Mouse (Mus musculus) G1E-ER4 (cell line): ENCODE data around the gene Emc4. TPM values are rescaled to one million over a fixed set of nuclear protein-coding genes. Genes with fewer than 3 reads are reported as not detected.

Experiments used
- GATA1 ChIP-seq: IDR thresholded peaks from one replicate; pipeline ENCODE4 v1.8.0; 2012; ENCODE audit warnings: low read length, inconsistent platforms
- polyA plus RNA-seq: library from polyadenylated mRNA; stranded (reverse); fragments of >175 nt; gene quantifications from 2 replicates; pipeline ENCODE4 v1.2.3, GENCODE M21; 2012

Emc4 gene
- polyA plus RNA-seq, 1 experiment: 59.3 TPM

GRCm38 (mm10) chr2:112359611-112360010 lies 8.2 kb downstream of the Emc4 start:
- no peak for TF ChIP-seq GATA1

DNA sequence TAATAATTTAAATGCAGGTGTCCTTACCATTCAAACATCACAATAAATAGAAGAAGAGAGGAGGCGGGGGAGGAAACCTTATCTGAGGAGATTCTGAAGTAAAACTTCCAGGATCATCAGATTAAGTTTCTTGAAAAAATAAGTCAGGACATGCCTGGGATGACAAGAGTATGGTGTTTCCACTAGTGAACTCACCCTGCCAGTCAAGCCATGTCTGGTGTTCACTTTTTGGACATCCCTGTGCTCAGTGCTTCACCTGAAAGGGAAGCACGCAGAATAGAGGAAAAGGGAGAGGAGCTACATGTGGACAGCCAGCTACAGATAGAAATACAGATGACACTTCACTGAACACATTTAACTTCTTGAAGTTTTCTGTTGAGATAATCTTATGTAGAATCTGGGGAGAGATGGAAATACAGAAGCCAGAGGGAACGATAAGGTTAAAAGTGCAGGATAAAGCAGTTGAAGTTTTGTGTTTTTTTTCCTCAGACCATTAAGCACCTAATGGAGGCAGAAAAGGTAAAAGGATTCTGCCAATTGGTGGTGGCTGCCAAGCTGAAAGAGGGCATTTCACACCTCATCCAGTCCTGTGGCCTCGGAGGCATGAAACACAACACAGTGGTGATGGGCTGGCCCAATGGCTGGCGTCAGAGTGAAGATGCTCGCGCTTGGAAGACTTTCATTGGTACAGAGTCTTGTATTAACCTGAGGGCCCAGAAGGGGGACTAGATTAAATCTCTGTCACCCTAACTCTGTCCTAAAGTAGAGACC lies 14.0 kb downstream of the Emc4 start:
- TF ChIP-seq GATA1: no peak

DNA sequence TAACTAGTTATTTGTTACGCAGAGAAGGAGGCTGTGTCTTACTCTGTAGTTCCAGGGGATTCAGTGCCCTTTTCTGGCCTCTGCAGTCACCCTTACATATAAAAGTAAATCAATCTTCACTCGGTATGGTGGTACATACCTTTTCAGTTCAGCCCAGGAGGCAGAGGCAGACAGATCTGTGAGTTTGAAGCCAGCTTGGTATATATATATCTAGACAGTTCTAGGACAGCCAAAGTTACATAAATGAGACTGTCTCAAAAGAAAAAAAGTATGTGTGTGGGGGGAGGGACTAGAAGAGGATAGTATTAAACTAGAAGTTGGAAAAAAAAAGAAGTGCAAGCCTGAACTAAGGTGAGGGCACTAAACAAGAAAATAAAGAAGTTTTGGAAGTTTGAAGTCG lies 19.6 kb downstream of the Emc4 start:
- no peak for TF ChIP-seq GATA1

GRCm38 (mm10) chr2:112341117-112341516 lies 26.7 kb downstream of the Emc4 start:
- no peak for TF ChIP-seq GATA1

DNA sequence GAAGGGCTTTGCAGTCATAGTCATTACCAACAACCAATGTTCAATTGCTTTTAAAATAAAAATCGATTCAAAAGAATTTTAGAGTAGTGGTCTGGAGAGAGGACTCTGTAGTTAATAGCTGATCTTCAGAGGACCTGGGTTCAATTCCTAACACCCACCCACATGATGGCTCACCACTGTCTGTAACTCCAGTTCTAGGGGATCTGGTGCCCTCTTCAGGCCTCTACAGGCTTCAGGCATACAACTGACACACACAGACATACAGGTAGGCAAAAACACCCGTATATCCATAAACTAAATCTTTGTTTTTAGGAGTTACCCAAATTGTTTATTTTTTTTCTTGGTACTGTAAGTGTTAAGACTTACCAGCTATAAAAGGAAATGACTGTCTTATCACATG lies 28.1 kb downstream of the Emc4 start:
- TF ChIP-seq GATA1: no peak

DNA sequence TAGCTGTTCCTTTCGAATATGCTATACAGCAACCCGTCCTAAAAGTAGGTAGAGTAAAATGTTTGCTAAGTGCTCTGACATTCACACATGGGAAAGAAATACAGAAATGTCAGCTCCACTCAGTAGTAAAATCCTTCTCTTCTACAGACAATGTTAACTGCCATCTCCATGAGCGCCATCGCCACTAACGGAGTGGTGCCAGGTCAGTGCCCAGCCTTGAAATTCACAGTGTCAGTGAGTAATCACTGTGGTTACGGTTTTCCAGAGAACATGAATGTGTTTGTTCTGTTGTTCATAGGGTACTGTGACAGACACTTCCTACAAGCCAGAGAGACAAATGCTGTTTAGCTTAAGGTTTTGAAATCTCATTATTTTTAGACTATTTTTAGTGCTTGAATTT lies 30.6 kb downstream of the Emc4 start:
- TF ChIP-seq GATA1: no peak

DNA sequence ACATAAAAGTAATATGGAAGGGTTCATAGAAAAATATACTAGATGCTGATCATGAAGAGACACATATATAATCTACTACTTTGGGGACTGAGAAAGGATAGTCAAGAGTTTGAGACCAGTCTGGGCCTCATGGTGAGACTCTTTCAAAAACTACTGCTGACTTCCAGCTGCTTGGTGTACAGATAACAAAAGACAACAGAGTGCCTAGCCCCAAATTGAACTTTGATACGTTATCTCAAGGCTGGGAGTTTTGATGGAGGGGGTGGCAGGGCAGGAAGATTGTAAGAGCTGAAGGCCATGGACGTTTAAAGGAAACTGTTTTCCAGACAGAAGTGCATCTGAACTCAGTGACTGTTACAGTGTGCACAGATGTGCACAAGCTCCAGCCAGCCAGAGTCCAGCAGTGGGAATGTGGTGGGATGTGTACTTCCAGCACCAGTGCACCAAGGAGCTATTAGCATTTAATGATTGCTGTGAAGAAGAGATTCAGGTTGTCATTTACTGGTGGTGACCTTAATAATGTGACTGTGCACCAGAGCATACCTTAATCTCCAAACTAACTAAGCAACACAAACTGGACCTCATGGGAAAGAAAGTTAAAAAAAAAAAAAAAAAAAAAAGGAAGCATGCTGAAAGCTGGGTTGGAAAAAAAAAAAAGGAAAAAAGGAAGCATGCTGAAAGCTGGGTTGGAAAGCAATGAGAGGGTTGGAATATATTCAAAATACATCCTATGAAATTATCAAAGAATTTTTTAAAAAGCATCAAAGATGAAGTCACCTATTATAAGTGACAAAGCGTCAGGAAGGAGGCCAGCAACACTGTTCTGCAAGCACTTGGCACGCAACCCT lies 35.6 kb downstream of the Emc4 start:
- TF ChIP-seq GATA1: peak; percentile 16

- no peak for TF ChIP-seq GATA1
Measured at GRCm38 (mm10) chr2:112328069-112328777, 39.6 kb downstream of the Emc4 start.

DNA sequence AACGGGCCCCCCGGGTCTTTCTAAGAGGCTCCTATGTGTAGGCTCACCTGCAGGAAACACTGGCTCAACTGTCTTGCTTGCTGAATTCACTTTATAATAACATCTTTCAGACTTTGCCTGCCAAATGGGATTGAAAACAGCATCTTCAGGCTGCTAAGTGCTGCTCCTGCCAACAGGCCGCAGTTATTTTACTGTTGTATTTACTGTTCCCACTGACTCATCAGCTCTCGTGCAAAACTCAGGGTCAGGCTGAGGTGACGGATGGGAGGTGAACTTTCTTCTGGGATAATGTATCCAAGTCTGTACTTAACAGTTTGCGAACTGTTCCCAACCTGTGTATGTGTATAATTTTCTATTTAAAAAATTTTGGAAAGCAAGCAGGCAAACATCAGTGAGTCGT lies 48.9 kb downstream of the Emc4 start:
- no peak for TF ChIP-seq GATA1

GRCm38 (mm10) chr2:112318227-112318626 lies 49.6 kb downstream of the Emc4 start:
- TF ChIP-seq GATA1: no peak

- TF ChIP-seq GATA1: no peak
Measured at GRCm38 (mm10) chr2:112315638-112316037, 52.2 kb downstream of the Emc4 start.

Other genes starting within 250 kb of the Emc4 start
- not detected in 2 replicates for gene Olfr1316, start 233.1 kb downstream of the Emc4 start, polyA plus RNA-seq
- gene Olfr1317, start 227.7 kb downstream of the Emc4 start, polyA plus RNA-seq: not detected in 2 replicates
- not detected in 2 replicates for gene Olfr1318, start 213.8 kb downstream of the Emc4 start, polyA plus RNA-seq
- 35.9 and 44.2 TPM in 2 replicates for gene Lpcat4, start 128.6 kb downstream of the Emc4 start, polyA plus RNA-seq
- 0.03 TPM in 1 of 2 replicates, not detected in the other for gene Nutm1, start 108.7 kb downstream of the Emc4 start, polyA plus RNA-seq
- 35.6 and 100 TPM in 2 replicates for gene Nop10, start 106.1 kb downstream of the Emc4 start, polyA plus RNA-seq
- 3.1 and 3.8 TPM in 2 replicates for gene Slc12a6, start 102.2 kb downstream of the Emc4 start, polyA plus RNA-seq
- not detected in 2 replicates for gene Gm21985, start 101.7 kb downstream of the Emc4 start, polyA plus RNA-seq
- 5.1 and 9.2 TPM in 2 replicates for gene Katnbl1, start 11.2 kb upstream of the Emc4 start, polyA plus RNA-seq
- gene Emc7, start 87.0 kb upstream of the Emc4 start, polyA plus RNA-seq: 1.7 and 2.6 TPM in 2 replicates
- not detected in 2 replicates for gene Chrm5, start 112.7 kb upstream of the Emc4 start, polyA plus RNA-seq
- gene Aven, start 124.9 kb upstream of the Emc4 start, polyA plus RNA-seq: 9.2 and 12.4 TPM in 2 replicates